Mouse (Mus musculus): ENCODE data around the gene Olfr129. TPM values are rescaled to one million over a fixed set of nuclear protein-coding genes. Genes with fewer than 3 reads are reported as not detected.

The Olfr129 gene
- not detected in 2 replicates for polyA plus RNA-seq (2012)

DNA sequence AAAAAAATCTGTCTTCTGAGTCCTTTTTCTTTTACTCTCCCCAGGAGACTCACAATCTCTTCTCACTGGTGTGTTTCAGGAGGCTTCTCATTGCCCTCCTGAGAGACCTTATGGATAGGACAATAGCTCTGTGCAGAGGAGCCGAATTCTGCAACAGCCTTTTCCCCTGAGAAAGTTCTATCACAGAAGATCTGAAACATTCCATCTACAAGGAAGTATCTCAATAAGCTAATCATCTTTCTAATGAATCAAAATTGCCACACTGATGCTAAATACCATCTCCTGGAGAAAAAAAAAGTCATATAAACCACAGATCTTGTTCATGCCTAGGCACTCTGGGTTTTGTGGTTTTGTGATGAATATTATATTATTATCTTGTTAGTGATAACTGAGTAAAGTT lies at the start of gene Olfr129:
Gene Olfr129 (minus strand): TSS at position 101 of the 400 bp plus-strand sequence.
- H3K27me3 ChIP-seq (ENCODE audit: control insufficient read depth) = no peaks in the 10 kb centered on the region
- no peak within 1 kb of the TSS for H3K4me3 ChIP-seq (replicated peaks)
- H3K4me1 ChIP-seq (ENCODE audit: control insufficient read depth) = no peaks in the 10 kb centered on the region
- H3K36me3 ChIP-seq (ENCODE audit: control insufficient read depth) = no peaks in the 10 kb centered on the region
- no peaks in the 10 kb centered on the region for H3K9me3 ChIP-seq (ENCODE audit: control insufficient read depth, low read length)
- no peak for TF ChIP-seq TAL1 (IDR thresholded peaks at IDR 0.05; ENCODE audit: low read length)
- no peak for TF ChIP-seq GATA1 (IDR thresholded peaks at IDR 0.05; ENCODE audit: low read length)

DNA sequence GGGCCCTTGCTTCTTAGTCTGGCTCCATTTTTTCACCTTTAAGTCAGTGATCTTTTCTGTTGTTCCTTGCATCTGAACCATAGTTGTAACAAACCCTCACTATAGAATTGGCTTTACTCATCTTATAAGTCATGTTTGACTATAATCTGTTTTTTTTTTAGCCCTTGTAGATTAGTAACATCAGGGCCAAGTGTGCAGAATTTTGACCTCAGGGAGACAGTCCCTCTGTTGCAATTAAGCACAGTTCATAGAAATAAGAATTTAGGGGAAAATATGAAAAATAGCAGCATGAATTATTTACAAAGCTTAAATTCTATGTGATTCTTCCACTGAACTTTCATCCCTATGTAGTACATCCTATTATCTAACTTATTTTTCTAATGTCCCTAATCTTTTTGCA lies 28.7 kb upstream of the Olfr129 start, which contains the start of gene Olfr131:
Gene Olfr131 (minus strand): TSS at position 101 of the 400 bp plus-strand sequence.
- H3K9me3 ChIP-seq (ENCODE audit: control insufficient read depth, low read length) = no peaks in the 10 kb centered on the region
- no peak within 1 kb of the TSS for H3K4me3 ChIP-seq (replicated peaks)
- TF ChIP-seq TAL1 (IDR thresholded peaks at IDR 0.05; ENCODE audit: low read length) = no peak
- TF ChIP-seq GATA1 (IDR thresholded peaks at IDR 0.05; ENCODE audit: low read length) = no peak
- no peaks in the 10 kb centered on the region for H3K4me1 ChIP-seq (ENCODE audit: control insufficient read depth)
- H3K27me3 ChIP-seq (ENCODE audit: control insufficient read depth) = no peaks in the 10 kb centered on the region
- H3K36me3 ChIP-seq (ENCODE audit: control insufficient read depth) = no peaks in the 10 kb centered on the region

DNA sequence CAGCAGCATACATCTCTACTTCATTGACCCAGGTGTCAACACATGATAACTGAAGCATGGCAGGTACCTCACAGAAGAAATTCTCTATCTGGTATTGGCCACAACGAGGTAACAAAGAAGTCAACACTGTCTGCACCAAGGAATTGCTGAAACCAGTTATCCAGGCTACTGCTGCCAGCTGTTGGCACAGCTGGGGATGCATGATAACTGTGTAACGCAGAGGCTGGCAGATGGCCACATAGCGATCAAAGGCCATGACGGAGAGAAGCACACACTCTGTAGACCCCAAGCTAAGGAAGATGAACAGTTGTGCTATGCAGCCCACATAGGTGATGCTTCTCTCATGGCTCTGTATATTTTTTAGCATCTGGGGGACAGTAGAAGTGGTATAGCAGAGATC lies 22.5 kb upstream of the Olfr129 start:
- H3K27me3 ChIP-seq (ENCODE audit: control insufficient read depth) = no peaks in the 10 kb centered on the region
- no peaks in the 10 kb centered on the region for H3K4me1 ChIP-seq (ENCODE audit: control insufficient read depth)
- H3K4me3 ChIP-seq (replicated peaks) = no peak overlapping the region
- H3K9me3 ChIP-seq (ENCODE audit: control insufficient read depth, low read length) = peaks cover 12% of the 10 kb centered on the region
- TF ChIP-seq GATA1 (IDR thresholded peaks at IDR 0.05; ENCODE audit: low read length) (no peak), TAL1 (IDR thresholded peaks at IDR 0.05; ENCODE audit: low read length) (no peak)
- H3K36me3 ChIP-seq (ENCODE audit: control insufficient read depth) = no peaks in the 10 kb centered on the region

DNA sequence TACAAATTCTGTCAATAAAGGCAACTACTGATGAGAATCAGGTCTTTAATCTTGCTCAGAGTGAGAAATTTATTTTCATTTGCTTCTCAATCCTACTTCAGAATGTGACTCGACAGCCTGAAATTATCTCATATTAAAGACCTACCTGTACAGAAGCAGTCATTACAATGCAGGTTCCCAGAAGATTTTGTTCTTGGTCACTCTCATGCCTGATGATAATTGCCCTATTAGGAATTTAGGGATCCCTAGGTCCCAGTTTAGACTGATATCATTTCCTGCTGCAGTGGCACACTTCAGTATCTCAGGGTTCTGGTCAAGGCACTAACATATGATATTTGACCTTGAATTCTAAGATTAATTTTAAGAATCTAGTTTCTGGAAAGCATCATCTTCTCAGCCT lies 3.7 kb upstream of the Olfr129 start, which contains the start of gene Olfr130:
Gene Olfr130 (plus strand): TSS at position 301 of the 400 bp plus-strand sequence.
- H3K4me1 ChIP-seq (ENCODE audit: control insufficient read depth) = no peaks in the 10 kb centered on the region
- no peak within 1 kb of the TSS for H3K4me3 ChIP-seq (replicated peaks)
- H3K9me3 ChIP-seq (ENCODE audit: control insufficient read depth, low read length) = no peaks in the 10 kb centered on the region
- no peaks in the 10 kb centered on the region for H3K27me3 ChIP-seq (ENCODE audit: control insufficient read depth)
- no peaks in the 10 kb centered on the region for H3K36me3 ChIP-seq (ENCODE audit: control insufficient read depth)
- TF ChIP-seq GATA1 (IDR thresholded peaks at IDR 0.05; ENCODE audit: low read length) (no peak), TAL1 (IDR thresholded peaks at IDR 0.05; ENCODE audit: low read length) (no peak)

DNA sequence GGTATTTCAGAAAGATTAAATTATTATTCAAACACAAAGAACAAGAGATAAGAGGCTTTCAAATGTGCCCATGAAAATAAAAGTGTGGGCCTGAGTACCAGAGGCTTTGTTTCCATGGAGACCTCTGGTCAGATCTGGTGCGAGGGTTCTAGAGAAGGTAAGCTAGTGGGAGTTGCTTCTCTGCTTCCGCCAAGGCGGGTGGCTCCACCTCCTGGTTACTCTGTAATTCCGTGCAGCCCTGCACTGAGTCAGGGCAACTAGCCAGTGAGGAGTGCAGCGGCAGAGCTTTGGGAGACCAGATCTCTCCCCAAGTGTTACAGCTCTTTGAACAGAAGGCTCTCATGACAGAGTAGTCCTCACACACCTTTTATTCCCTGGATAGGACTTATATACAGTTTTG lies 33.6 kb downstream of the Olfr129 start:
- peaks cover 4% of the 10 kb centered on the region; the same call in 1 of the 2 replicates for H3K9me3 ChIP-seq (ENCODE audit: control insufficient read depth, low read length)
- no peak overlapping the region for H3K4me3 ChIP-seq (replicated peaks)
- no peaks in the 10 kb centered on the region for H3K36me3 ChIP-seq (ENCODE audit: control insufficient read depth)
- no peaks in the 10 kb centered on the region for H3K4me1 ChIP-seq (ENCODE audit: control insufficient read depth)
- TF ChIP-seq GATA1 (IDR thresholded peaks at IDR 0.05; ENCODE audit: low read length) (no peak), TAL1 (IDR thresholded peaks at IDR 0.05; ENCODE audit: low read length) (no peak)
- H3K27me3 ChIP-seq (ENCODE audit: control insufficient read depth) = no peaks in the 10 kb centered on the region

DNA sequence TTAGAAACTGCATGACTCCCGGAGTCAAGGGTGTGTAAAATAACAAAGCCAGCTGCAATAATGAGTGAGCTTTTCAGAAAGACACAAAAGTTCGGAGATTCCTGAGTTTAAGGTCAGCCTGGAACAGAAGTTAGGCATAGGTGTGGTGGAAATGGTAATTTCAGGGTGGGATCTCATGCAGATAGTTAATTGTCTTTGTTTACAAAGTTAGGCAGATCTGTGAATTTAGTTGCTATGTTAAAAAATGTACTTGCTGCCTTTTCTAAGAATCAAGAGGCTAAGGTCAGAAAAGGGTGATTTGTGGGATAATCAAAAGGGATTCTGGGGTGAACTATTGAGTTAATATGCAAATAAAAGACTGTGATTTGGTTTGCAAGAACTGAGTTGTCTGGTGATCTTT lies 43.5 kb downstream of the Olfr129 start:
- H3K9me3 ChIP-seq (ENCODE audit: control insufficient read depth, low read length) = peaks cover 1% of the 10 kb centered on the region; the same call in 1 of the 2 replicates
- no peak overlapping the region for H3K4me3 ChIP-seq (replicated peaks)
- H3K27me3 ChIP-seq (ENCODE audit: control insufficient read depth) = no peaks in the 10 kb centered on the region
- no peaks in the 10 kb centered on the region for H3K36me3 ChIP-seq (ENCODE audit: control insufficient read depth)
- TF ChIP-seq TAL1 (IDR thresholded peaks at IDR 0.05; ENCODE audit: low read length) (no peak), GATA1 (IDR thresholded peaks at IDR 0.05; ENCODE audit: low read length) (no peak)
- no peaks in the 10 kb centered on the region for H3K4me1 ChIP-seq (ENCODE audit: control insufficient read depth)

DNA sequence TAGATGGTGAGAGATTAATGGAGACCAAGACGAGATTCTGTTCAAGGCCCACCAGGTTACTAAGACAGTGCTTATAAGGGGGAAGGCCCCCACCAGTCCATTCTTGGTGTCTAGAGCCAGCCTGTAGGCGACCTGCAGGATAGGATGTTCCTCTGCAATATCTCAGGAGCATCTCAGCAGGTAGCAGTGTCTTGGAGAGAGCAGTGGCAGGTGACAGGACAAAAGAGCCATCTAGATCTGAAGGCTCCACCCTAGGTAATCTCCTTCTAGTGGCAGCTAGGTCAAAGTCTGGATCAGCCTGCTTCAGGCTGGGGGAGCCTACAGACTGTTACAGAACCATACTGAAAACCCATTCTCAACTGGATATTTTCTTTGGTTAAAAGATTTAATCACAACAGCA lies 54.9 kb downstream of the Olfr129 start:
- Histone ChIP-seq H3K4me3 (replicated peaks) (no peak overlapping the region), H3K36me3 (ENCODE audit: control insufficient read depth) (no peaks in the 10 kb centered on the region), H3K4me1 (ENCODE audit: control insufficient read depth) (no peaks in the 10 kb centered on the region), H3K9me3 (ENCODE audit: control insufficient read depth, low read length) (no peaks in the 10 kb centered on the region), H3K27me3 (ENCODE audit: control insufficient read depth) (no peaks in the 10 kb centered on the region)
- no peak for TF ChIP-seq TAL1 (IDR thresholded peaks at IDR 0.05; ENCODE audit: low read length)

Other genes with a start within 250 kb of the Olfr129 start
- gene Olfr125, start 227.1 kb downstream of the Olfr129 start, polyA plus RNA-seq (2012) = not detected in 2 replicates
- gene Olfr126, start 212.6 kb downstream of the Olfr129 start, polyA plus RNA-seq (2012) = not detected in 2 replicates
- not detected in 2 replicates for gene Olfr127, start 159.6 kb downstream of the Olfr129 start, polyA plus RNA-seq (2012)
- gene Olfr128, start 139.5 kb downstream of the Olfr129 start, polyA plus RNA-seq (2012) = 0.04 TPM in 1 of 2 replicates, not detected in the other
- not detected in 2 replicates for gene Olfr761, start 107.0 kb downstream of the Olfr129 start, polyA plus RNA-seq (2012)
- not detected in 2 replicates for gene Olfr130, start 3.8 kb upstream of the Olfr129 start, polyA plus RNA-seq (2012)
- not detected in 2 replicates for gene Olfr131, start 28.6 kb upstream of the Olfr129 start, polyA plus RNA-seq (2012)
- not detected in 2 replicates for gene Olfr132, start 74.4 kb upstream of the Olfr129 start, polyA plus RNA-seq (2012)
- gene Olfr133, start 85.2 kb upstream of the Olfr129 start, polyA plus RNA-seq (2012) = not detected in 2 replicates
- not detected in 2 replicates for gene Olfr134, start 111.3 kb upstream of the Olfr129 start, polyA plus RNA-seq (2012)
- gene Olfr135, start 144.3 kb upstream of the Olfr129 start, polyA plus RNA-seq (2012) = not detected in 2 replicates
- not detected in 2 replicates for gene Olfr138, start 201.0 kb upstream of the Olfr129 start, polyA plus RNA-seq (2012)
- gene Olfr137, start 247.5 kb upstream of the Olfr129 start, polyA plus RNA-seq (2012) = not detected in 2 replicates

All from erythroblast, embryonic 14.5 days (primary cell).